Mouse (Mus musculus): ENCODE measurements at regions not wholly inside any gene's neighbourhood (a gene's known extent, or its start where the extent isn't known, plus 50 kb on each side); places are given as distances from the start of the nearest gene placed in this dataset.

DNA sequence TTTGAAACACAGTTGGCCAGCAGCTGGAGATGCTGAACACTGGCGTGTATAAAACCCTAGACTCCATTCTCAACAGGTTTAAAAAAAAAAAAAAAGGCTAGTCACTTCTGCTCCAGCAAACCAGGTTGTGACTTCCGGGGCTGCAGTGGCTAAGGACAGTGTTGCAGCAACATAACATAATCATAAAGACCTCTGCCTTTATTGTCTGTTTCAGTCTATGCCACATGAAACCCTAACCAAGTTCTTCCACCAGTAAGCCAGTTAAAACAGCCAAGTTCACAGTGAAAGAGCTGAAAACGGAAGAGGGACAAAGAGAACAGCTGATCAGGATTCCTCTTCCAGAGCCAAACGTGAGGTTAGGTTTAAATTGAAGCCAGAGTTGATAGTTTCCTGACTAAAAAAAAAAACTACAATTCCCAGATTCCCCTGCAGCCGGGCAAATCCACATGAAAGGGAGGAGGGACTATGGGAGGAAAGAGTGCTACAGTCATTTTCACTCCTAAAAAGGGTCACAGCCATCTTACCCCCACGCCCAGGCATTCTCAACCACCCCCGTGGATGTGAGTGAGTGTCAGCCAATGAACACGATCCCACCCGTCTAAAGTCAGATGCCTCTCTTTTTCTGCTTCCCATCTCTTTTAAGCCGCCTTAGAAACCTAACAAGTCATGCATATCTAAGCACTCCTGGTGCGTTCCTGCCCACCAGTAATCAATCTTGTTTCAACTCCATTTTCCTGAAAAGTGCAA is 69.8 kb upstream of the Serbp1 start:
- no peak for TF ChIP-seq POLR2A (IDR thresholded peaks at IDR 0.05; ENCODE audit: insufficient read length, low read depth)
- no peak for TF ChIP-seq TCF12 (IDR thresholded peaks at IDR 0.05; ENCODE audit: insufficient read depth, poor library complexity, severe bottlenecking)
- no peak for TF ChIP-seq MYOG (IDR thresholded peaks at IDR 0.05; ENCODE audit: control insufficient read depth in 1 of 3, insufficient read depth in 1 of 3, insufficient read length in 2 of 3, low read depth in 2 of 3)
- no peak for TF ChIP-seq USF1 (IDR thresholded peaks at IDR 0.05; ENCODE audit: low read depth)
- no peak for TF ChIP-seq POLR2AphosphoS2 (IDR thresholded peaks at IDR 0.05; ENCODE audit: insufficient read length, low read depth)
- TF ChIP-seq MYOD1 (IDR thresholded peaks at IDR 0.05; ENCODE audit: control insufficient read depth in 1 of 3, insufficient read length in 2 of 3, low read depth in 2 of 3), result no peak
- no peak for TF ChIP-seq E2F4 (IDR thresholded peaks at IDR 0.05; ENCODE audit: insufficient read depth)
- no peak for TF ChIP-seq REST (IDR thresholded peaks at IDR 0.05; ENCODE audit: insufficient read depth, insufficient read length)
